Mouse (Mus musculus) lung, embryonic 16.5 days (tissue): ENCODE results near the gene Fam229a. TPM values are rescaled to one million over a fixed set of nuclear protein-coding genes. Genes with fewer than 3 reads are reported as not detected.

Experiments
- ATAC-seq: fragments of 200-750 bp; cut with Nextera tagmentation; 2 replicates; pipeline ENCODE4 v1.8.0; 2017; ENCODE audit warnings: low read depth, mild to moderate bottlenecking, moderate library complexity
- H3K27ac ChIP-seq: fragments of 300-500 bp; sonication (generic); 2 replicates; pipeline ENCODE4 v1.5.1; 2014; ENCODE audit warnings: mild to moderate bottlenecking, control low read depth, low read length
- H3K27me3 ChIP-seq: fragments of 300-500 bp; sonication (generic); 2 replicates; pipeline ENCODE4 v1.6.1; 2014; ENCODE audit warnings: low read depth, low read length, mixed read lengths; ENCODE audit not compliant: control insufficient read depth, insufficient read depth
- H3K36me3 ChIP-seq: fragments of 300-500 bp; sonication (generic); 2 replicates; pipeline ENCODE4 v1.6.1; 2014; ENCODE audit warnings: low read length; ENCODE audit not compliant: control insufficient read depth, insufficient read depth
- H3K4me1 ChIP-seq: fragments of 300-500 bp; sonication (generic); replicated peaks from 2 replicates; pipeline ENCODE4 v1.6.1; 2014; ENCODE audit warnings: low read length, mixed read lengths; ENCODE audit not compliant: control insufficient read depth, insufficient read depth
- H3K4me2 ChIP-seq: fragments of 300-500 bp; sonication (generic); 2 replicates; pipeline ENCODE4 v1.6.1; 2014; ENCODE audit warnings: low read depth, low read length, control low read depth
- H3K4me3 ChIP-seq: fragments of 300-500 bp; sonication (generic); 2 replicates; pipeline ENCODE4 v1.5.1; 2014; ENCODE audit warnings: mild to moderate bottlenecking, low read length, control low read depth
- H3K9ac ChIP-seq: fragments of 300-500 bp; sonication (generic); 2 replicates; pipeline ENCODE4 v1.6.1; 2014; ENCODE audit warnings: low read length, control low read depth
- H3K9me3 ChIP-seq: fragments of 300-500 bp; sonication (generic); 2 replicates; pipeline ENCODE4 v1.6.1; 2016; ENCODE audit warnings: low read length; ENCODE audit not compliant: control insufficient read depth
- WGBS: fragments of 180-500 bp; shearing (Covaris S2); extraction: QIAGEN DNeasy Blood & Tissue Kit; methylation state at CpG from one replicate; pipeline ENCODE4 v1.1.7; 2014; 5-methylcytosine and 5-hydroxymethylcytosine counted together
- polyA plus RNA-seq: library from polyadenylated mRNA; unstranded; fragments of >200 nt; fragmentation: Nextera tagmentation; extraction: Ambion mirVana; gene quantifications from 2 replicates; pipeline ENCODE4 v1.2.1, GENCODE M21; 2015

Gene Fam229a
- polyA plus RNA-seq, 1 experiment from 2014 or later: not detected

DNA sequence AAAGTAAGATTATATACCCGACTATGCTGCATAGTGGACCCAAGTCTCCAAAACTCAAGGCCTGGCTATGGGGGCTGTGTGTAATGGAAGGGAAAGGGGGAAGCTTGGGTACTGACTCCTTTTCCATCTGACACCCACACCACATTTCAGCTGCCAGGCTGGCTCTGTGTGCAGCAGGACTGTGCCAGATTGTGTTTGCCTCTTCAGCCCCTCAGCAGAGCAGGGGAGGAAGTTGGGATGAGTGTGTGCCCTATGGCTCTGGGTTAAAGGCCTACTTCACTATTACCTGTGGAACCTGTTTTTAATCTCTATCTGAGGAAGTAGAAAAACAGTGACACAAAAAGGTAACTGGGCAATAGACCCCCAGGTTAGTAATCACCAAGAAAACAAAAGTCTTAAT lies 9.9 kb upstream of the Fam229a start:
- Histone ChIP-seq H3K4me1 (no peaks in the 10 kb centered on the region), H3K9ac (no peak overlapping the region), H3K9me3 (no peaks in the 10 kb centered on the region), H3K4me2 (no peak overlapping the region), H3K27ac (no peak overlapping the region), H3K27me3 (no peaks in the 10 kb centered on the region), H3K4me3 (no peak overlapping the region), H3K36me3 (peaks cover 17% of the 10 kb centered on the region)
- 93% methylated on average over 1 of the region's 1 CpGs for WGBS
- ATAC-seq: no peak

GRCm38 (mm10) chr4:129494681-129495080 lies 3.7 kb downstream of the Fam229a start:
- H3K36me3 ChIP-seq: no peaks in the 10 kb centered on the region
- H3K4me3 ChIP-seq: no peak overlapping the region
- peaks cover 13% of the 10 kb centered on the region for H3K27me3 ChIP-seq
- H3K27ac ChIP-seq: no peak overlapping the region
- peaks cover 24% of the 10 kb centered on the region for H3K4me1 ChIP-seq
- WGBS: 70% methylated on average over 7 of the region's 7 CpGs
- no peak overlapping the region for H3K4me2 ChIP-seq
- H3K9me3 ChIP-seq: no peaks in the 10 kb centered on the region
- no peak overlapping the region for H3K9ac ChIP-seq
- no peak for ATAC-seq

DNA sequence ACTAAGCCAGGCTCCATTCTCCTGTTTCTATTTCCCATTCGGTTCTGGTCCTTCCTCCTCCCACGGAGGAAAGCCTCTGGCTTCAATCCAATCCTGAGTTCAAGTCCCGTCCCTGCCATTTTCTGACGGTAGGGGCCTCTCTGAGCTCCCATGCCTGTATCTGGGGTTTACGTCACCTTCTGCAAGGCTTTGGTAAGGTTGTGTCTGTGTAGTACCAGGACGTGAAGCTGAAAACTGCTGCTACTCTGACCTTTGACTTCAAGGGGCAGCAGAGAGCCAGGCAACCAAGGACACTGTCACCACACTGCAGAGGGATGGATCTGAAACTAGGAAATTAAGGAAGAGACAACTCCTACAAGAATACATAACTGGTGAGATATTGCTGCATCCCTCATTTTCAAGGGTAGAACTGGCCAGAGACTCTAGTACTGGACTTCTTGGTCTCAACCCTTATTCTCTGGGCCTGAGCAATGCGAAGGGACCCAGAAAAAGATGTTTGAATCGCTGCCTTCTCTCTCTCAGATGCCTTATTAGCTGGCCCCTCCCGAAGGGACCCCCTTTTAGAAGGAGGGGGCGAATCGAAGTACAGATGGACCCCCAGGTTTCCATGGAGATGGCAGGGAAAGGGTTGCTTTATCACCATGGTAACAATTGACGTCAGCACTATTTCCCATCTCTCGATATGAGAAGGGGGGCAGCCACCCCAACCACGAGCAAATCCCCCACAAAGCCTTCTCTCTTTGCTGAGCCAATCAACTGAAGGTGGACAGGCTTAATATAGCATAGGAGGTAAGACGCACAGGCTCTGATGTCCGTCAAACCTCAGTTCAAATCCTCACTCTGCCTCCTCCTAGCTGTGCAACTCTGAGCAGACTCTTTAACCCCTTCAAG lies 4.9 kb downstream of the Fam229a start:
- no peak overlapping the region for H3K9ac ChIP-seq
- no peaks in the 10 kb centered on the region for H3K36me3 ChIP-seq
- no peaks in the 10 kb centered on the region for H3K9me3 ChIP-seq
- ATAC-seq: no peak
- H3K27ac ChIP-seq: peak overlapping the region; percentile 77
- H3K4me3 ChIP-seq: no peak overlapping the region
- peaks cover 27% of the 10 kb centered on the region for H3K4me1 ChIP-seq
- peaks cover 10% of the 10 kb centered on the region for H3K27me3 ChIP-seq
- whole genome bisulfite sequencing: 31% methylated on average over 16 of the region's 16 CpGs
- H3K4me2 ChIP-seq: peak overlapping the region; percentile 14; the same call in 1 of the 2 replicates

DNA sequence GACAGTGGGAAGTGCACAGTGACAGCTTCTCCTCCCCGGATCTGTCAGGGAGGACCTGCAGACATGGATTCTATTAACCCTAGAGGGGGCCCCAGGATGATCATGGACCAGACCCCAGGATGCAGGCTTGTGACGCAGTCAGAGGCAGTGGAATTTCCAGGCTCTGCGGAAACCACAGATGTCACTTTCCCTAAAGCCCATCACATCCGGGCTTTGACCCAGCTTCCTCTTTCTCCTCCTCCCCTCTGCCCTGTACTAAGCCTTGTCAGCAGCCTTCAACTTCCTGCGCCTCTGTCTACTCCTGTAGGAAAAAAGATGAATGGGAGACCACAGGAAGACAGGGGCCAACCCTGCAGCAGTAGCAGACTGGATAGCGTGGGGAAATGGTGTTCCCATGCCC lies 5.6 kb downstream of the Fam229a start:
- H3K9me3 ChIP-seq: no peaks in the 10 kb centered on the region
- H3K9ac ChIP-seq: no peak overlapping the region
- peaks cover 24% of the 10 kb centered on the region for H3K4me1 ChIP-seq
- peak overlapping the region; percentile 77 for H3K27ac ChIP-seq
- ATAC-seq: peak; percentile 8
- H3K27me3 ChIP-seq: peaks cover 4% of the 10 kb centered on the region
- WGBS: 43% methylated on average over 6 of the region's 6 CpGs
- H3K4me2 ChIP-seq: peak overlapping the region; percentile 14; the same call in 1 of the 2 replicates
- H3K4me3 ChIP-seq: no peak overlapping the region
- no peaks in the 10 kb centered on the region for H3K36me3 ChIP-seq

- H3K9me3 ChIP-seq: no peaks in the 10 kb centered on the region
- no peaks in the 10 kb centered on the region for H3K27me3 ChIP-seq
- H3K27ac ChIP-seq: no peak overlapping the region
- H3K9ac ChIP-seq: no peak overlapping the region
- peaks cover 35% of the 10 kb centered on the region for H3K4me1 ChIP-seq
- H3K4me2 ChIP-seq: no peak overlapping the region
- ATAC-seq: no peak
- 47% methylated on average over 3 of the region's 3 CpGs for WGBS
- H3K36me3 ChIP-seq: no peaks in the 10 kb centered on the region
- no peak overlapping the region for H3K4me3 ChIP-seq
Observed at GRCm38 (mm10) chr4:129498941-129499340, 8.0 kb downstream of the Fam229a start.

DNA sequence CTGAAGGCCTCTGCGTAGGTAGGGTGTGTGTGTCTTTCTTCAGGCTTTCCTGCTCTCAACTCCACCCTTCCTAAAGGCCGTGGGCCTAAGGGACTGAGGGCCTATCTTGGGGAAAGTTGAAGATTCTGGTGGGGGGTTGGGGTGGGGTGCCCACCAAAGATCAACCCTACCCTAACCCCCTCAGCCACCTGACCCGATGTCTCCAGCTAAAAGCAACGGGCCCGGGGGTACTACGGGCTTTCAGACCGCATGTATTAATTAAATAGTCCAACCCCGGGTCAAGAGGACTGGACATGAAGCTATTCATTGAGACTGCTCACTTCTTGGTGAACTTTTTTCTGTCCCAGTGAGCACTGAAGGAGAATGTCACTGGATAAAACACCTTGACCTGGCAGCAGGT lies 9.0 kb downstream of the Fam229a start:
- H3K4me3 ChIP-seq: peak overlapping the region; percentile 57
- 74% methylated on average over 8 of the region's 8 CpGs for WGBS
- no peaks in the 10 kb centered on the region for H3K9me3 ChIP-seq
- H3K9ac ChIP-seq: peak overlapping the region; percentile 80
- H3K36me3 ChIP-seq: no peaks in the 10 kb centered on the region
- peak overlapping the region; percentile 91 for H3K27ac ChIP-seq
- ATAC-seq: no peak
- H3K4me2 ChIP-seq: peak overlapping the region; percentile 71
- H3K27me3 ChIP-seq: no peaks in the 10 kb centered on the region
- peaks cover 35% of the 10 kb centered on the region for H3K4me1 ChIP-seq

GRCm38 (mm10) chr4:129500607-129501566 lies 9.9 kb downstream of the Fam229a start:
- ATAC-seq: peak; percentile 94
- WGBS: 1% methylated on average over 41 of the region's 49 CpGs
- Histone ChIP-seq H3K4me3 (peak overlapping the region; percentile 57), H3K4me1 (peaks cover 35% of the 10 kb centered on the region), H3K9me3 (no peaks in the 10 kb centered on the region), H3K27me3 (no peaks in the 10 kb centered on the region), H3K36me3 (no peaks in the 10 kb centered on the region), H3K4me2 (peak overlapping the region; percentile 71), H3K27ac (peak overlapping the region; percentile 91), H3K9ac (peak overlapping the region; percentile 80)

DNA sequence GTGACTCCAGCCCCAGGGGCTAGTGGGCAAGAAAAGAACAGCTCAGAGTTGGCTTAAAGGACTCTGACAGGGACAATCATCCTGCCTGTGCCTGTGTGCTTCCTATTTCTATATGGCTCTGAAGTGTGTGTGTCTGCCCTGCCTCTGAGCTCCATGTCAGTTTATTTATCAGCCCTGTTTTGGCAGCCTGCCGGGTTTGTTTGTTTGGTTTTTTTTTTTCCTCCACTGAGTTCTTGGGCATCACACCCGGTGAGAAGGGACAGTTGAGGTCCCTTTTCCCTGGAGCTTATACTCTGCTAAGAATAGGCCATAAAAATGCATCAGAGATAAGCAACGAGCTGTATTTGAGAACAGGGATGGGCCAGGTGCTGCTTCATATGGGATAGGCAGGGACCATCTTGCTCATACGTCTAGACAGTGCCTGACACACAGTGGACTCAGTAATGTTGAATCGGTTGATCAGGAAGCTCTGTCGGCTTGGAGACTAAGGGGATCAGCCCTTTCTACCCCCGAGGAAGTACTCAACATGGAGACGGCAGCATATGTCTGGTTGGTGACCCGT lies 11.4 kb downstream of the Fam229a start:
- Histone ChIP-seq H3K4me1 (peaks cover 28% of the 10 kb centered on the region), H3K9me3 (no peaks in the 10 kb centered on the region), H3K27ac (no peak overlapping the region; the same call in 1 of the 2 replicates), H3K4me3 (no peak overlapping the region), H3K27me3 (no peaks in the 10 kb centered on the region), H3K36me3 (no peaks in the 10 kb centered on the region), H3K4me2 (no peak overlapping the region), H3K9ac (0 out of 2 replicates have a peak overlapping the region, but pooled peaks have one; percentile 31)
- no peak for ATAC-seq
- 43% methylated on average over 9 of the region's 9 CpGs for WGBS
